Mouse (Mus musculus) urinary bladder, adult 2 months (tissue): ENCODE data around the gene Vps13a. TPM values are rescaled to one million over a fixed set of nuclear protein-coding genes. Genes with fewer than 3 reads are reported as not detected.
"Not testable (repeated sequence)": the region's sequence is repeated elsewhere in the genome, so short reads cannot be mapped to it uniquely, and the experiment has no call there.

ENCODE experiments used
- DNase-seq: peaks from one replicate; pipeline ENCODE4 v3.0.0; 2022; ENCODE audit warnings: low spot score
- polyA plus RNA-seq: library from polyadenylated mRNA; depleted of rRNA; stranded (reverse); fragments of >200 nt; gene quantifications from 2 replicates; pipeline ENCODE4 v1.2.3, GENCODE M21; 2012; rRNA removed

Vps13a gene
- polyA plus RNA-seq: 25.8 and 27.5 TPM in 2 replicates

DNA sequence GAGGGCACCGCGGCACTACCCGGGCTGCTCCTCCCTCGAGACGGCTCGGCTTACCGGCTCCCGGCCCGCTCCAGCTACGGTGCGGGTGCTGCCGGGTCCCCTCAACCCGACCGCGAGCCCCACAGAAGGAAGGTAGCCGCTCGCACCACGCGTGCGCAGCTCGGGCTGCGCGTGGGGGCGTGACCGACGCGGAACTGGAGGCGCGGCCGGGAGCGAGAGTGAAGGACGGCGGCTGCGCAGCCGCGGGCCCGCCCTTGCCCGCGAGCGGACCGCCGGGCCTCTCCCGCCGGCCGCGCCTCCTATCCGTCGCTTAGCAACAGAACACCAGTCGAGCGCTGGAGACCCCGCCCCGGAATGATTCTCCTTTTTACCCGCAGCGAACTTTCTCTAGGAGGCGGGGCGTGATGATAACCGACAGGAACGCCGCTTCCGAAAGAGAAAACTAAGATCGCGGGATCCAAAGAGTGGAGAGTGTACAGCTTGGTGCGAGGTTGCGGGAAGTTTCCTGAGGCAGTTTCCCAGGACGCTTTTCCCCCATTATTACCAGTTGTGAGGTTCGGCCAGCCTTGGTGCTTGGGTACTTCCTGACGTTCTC is at the start of gene Vps13a:
TSS of gene Vps13a (minus strand) at position 144 of the 595 bp plus-strand sequence.
- DNase-seq: peak; percentile 80

DNA sequence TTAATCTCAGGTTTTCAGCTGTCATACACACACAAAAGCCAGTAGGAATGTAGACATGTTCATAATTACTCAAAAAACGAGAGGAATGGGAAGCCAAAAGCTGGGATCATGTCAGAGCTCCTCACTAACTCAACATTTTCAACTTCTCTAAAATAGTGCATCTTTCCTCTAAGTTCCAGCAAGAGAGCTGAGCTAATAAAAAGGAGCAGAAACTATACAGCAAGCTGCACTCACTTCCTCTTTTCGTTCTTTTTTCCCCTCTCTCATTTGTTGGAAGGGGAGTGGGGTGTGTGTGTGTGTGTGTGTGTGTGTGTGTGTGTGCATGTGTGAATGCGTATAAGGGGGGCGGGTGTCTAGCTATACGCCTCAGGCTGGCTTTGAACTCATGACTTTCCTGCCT is 46.9 kb upstream of the Vps13a start:
- DNase-seq: no peak

GRCm38 (mm10) chr19:16825228-16825627 is 44.5 kb upstream of the Vps13a start:
- no peak for DNase-seq

GRCm38 (mm10) chr19:16814848-16815247 is 34.1 kb upstream of the Vps13a start:
- DNase-seq: no peak

DNA sequence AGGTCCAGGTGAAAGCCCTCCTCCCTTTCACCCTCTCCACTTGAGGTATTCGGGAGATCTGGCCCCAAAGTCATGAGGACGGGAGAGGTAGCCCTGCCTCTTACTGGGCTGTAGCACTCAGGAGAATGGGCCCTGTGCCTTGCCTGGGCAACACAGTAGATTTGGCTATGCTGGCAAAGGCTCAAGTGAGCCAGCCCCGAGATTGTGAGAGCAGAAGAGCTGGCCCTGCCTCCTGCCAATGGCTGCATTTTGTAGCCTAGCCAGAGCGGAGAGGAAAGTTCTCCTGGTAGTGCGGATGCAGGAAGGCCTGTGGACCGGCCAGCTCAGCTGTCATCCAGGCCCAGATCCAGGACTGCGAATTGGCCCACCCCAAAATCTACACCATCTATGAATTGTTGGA is 32.6 kb upstream of the Vps13a start:
- DNase-seq: no peak

DNA sequence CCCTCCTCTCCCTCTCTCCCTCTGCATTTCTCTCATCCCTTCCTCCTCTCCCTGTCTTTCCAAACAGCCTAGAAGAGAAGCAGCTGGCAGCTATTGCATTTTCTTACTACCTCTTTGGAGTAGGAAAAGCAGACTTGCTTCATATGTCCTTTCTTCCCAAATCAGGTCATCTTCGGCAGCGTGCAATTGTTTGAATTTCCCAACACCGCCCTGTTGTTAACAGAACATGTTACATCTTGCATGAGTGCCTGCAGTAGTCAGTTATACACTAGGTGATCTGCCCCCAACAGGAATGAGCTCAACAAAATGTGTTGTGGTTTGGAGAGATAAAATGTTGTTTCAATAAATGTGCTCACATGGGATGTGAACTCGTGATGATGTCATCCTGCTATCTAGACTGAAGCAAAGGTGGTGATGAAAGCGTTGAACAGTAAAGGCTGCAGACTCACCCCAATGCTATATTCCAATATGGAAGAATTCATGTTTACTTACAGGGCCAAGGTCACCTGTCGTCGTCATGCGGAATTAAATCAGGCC is 31.4 kb upstream of the Vps13a start:
- DNase-seq: no peak

GRCm38 (mm10) chr19:16805102-16805501 is 24.4 kb upstream of the Vps13a start:
- DNase-seq: no peak

DNA sequence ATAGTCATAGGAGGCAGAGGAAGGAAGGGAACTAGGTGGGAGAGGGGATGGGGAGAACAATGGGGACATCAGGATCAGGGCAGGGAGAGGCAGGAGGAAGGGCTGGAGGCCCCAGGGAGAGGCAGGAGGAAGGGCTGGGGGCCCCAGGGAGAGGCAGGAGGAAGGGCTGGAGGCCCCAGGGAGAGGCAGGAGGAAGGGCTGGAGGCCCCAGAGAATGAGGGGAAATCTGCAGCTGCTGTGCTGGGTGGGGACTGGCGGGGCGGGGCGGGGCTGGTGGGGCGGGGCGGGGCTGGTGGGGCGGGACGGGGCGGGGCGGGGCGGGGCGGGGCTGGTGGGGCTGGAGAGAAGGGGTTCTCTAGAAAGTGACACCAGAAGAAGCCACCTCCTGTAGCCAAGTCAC is 23.8 kb upstream of the Vps13a start:
- no peak for DNase-seq

- DNase-seq: no peak
Measured at GRCm38 (mm10) chr19:16802707-16803106, 22.0 kb upstream of the Vps13a start.

DNA sequence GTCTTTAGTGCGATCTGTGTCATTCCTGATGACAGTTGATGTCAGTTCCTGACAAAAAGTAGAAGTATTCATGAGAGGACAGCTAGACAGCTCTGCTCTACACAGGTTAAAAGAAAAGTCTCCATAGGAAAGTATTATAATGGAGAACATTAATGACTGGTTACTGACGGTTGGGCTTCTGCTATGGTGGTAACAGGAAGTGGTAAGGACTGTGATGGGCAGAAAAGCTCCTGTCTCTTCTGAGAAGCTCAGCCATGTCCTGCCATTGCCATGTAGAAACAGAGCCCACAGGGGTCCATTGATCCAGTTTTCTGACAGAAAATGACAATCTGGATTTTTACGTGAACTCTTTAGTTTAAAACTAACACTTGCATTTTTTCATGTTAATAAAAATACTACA is 21.4 kb upstream of the Vps13a start:
- DNase-seq: no peak

DNA sequence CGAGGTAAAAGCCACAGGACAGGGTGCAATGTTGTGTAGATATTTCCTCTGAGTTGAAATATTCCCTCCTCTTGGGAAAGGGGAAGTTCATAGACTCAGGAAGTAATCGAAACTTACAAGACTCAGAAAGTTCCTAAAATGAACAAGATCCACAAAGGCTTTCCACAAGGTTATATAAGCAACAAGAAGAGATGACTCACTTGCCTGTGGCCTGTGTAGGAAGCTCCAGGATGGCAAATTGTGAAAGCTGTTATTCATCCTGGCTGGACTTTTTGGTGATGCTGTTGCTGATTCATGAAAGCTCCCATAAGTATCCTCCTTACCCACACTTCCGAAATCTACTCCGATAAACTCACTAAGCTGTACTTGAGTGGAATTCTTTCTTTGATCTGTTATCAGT is 17.2 kb upstream of the Vps13a start:
- DNase-seq: no peak

DNA sequence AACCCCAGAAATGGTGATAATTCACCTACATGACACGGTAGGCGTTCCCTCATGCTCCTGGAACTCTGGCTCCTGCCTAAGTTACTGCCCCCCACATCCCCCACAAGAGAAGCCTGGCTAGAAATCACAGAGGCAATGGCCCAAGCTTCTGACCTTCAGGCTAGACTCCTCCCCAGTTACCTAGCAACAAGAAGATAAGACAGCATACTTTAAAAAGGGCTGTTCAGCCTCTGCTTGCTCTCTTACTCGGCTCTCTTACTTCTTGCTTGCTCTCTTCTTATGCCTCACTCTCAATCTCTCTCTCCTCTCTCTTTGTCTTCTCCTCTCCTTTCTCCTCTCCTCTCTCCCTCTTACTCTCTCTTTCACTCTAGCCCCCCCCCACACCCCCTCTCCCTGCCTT is 13.8 kb upstream of the Vps13a start:
- not testable (repeated sequence) for DNase-seq

DNA sequence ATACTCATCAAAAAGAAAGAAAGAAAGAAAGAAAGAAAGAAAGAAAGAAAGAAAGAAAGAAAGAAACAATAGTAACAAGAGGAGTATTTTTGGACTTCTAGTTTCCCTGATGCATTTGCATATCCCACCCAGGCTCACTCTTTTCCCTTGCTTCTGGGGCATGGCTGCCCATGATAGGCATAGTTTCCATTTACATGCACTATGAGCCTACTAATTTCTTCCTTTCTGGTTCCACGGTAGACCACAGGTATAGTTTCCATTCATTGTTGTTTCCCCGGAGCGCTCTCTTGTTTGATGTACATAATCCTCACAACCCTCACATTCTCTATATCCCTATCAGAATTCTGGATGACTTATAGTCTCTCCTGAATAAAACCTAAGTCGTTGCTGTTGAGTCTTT is 9.2 kb upstream of the Vps13a start:
- DNase-seq: no peak

- DNase-seq: no peak
Measured at GRCm38 (mm10) chr19:16784879-16785278, 4.1 kb upstream of the Vps13a start.

DNA sequence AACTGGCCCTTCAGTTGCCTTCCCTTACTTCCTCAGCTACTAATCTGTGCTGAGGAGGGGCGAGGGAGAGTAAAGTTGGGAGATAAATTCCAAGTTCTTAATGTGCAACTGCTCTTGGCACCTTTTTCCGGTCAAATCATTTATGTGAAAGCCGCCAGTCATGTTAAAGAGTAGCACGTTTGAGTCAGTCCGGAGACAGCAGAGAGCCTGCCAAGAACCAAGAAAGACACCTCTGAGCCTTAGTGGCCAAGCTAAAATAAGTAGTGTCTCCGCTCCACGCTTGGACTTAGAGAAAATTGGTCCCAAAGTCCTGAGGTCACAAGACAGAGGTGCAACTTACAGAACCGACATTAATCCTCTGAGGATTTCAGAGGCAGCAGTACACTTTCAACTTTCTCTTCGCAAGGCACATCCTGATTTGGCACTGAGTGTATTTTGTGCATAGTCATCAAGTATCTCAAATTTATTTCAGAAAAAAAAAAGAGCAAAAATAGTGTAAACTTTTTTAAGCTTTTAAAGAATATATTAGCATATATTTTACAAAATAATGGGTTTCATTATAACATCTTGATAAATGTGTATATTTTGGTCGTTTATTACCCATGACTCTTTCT is 780 bp upstream of the Vps13a start:
- no peak for DNase-seq

DNA sequence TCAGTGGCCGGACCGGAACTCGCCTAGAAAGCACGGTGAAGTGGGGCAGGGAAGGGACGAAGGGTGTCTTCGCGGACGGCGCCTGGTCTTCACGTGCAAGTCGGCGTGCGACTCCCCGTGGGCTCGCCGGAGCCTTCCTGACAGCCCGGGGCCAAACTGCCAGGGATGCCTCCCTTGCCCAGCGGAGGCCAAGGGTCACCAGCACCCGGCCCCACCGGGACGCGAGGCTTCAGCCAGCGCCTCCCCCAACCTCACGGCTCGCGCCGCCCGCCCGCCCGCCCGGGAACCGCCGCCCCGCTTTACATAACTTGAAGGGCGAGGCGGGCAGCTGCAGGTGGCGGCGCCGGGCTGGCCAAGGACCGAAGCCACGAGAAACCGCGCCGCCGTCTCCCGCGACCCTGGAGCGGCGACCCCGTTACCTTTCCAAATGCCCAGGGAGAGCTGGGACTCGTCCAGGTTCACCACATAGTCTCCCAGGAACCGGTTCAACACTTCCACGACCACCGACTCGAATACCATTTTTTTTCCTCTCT is 416 bp downstream of the Vps13a start:
- peak; percentile 50 for DNase-seq

GRCm38 (mm10) chr19:16779786-16780185 is 947 bp downstream of the Vps13a start:
- DNase-seq: no peak

GRCm38 (mm10) chr19:16779281-16779680 is 1.5 kb downstream of the Vps13a start:
- DNase-seq: no peak

DNA sequence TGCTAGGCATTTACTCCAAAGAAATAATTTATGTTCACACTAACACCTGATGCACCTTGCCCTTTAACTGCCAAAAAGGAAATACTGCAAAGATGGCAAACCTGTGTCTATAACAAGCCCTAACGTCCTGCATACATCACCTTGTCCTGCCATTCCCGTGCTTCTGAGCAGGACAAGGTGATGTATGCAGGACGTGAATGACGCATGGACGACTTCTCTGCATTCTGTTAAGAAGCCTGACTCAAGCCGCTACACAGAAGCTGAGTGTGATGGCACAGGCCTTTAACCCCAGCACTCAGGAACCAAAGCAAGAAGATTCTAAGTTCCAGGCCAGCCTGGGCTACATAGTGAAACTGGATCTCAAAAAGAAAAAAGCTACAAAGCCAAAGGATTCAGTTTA is 2.2 kb downstream of the Vps13a start:
- DNase-seq: no peak

- no peak for DNase-seq
Measured at GRCm38 (mm10) chr19:16777901-16778300, 2.8 kb downstream of the Vps13a start.

- DNase-seq: not testable (repeated sequence)
Measured at GRCm38 (mm10) chr19:16777391-16777790, 3.3 kb downstream of the Vps13a start.

GRCm38 (mm10) chr19:16773237-16774016 is 7.3 kb downstream of the Vps13a start:
- DNase-seq: no peak

DNA sequence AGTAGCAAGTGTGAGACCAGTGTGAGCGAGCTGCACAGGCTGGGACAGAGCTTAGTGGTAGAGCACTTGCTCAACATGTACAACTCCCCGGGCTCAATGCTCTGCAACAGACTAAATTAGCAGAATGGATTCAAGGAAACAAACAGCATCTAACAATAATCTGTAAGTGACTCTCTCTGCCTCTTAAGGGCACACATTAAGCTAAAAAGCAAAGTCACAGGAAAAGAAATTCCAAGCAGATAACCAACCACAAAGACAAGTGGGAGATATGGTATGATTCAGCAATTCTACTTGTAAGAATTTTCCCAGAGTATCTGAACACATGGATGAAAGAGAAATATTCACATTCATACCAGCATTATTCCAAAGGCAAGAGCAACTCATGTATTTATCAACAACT is 13.3 kb downstream of the Vps13a start:
- no peak for DNase-seq
